Mouse (Mus musculus) frontal cortex, postnatal 36 days (tissue): ENCODE data around the gene Atp6v0e2.
"Not testable (repeated sequence)": the region's sequence is repeated elsewhere in the genome, so short reads cannot be mapped to it uniquely, and the experiment has no call there.

Experiments
- DNase-seq, 2 experiments: peaks; one replicate each; pipeline ENCODE4 v3.0.0; 2022; ENCODE audit warnings: low spot score in 2 of 2

The Atp6v0e2 gene

GRCm38 (mm10) chr6:48537105-48537954 is at the start of gene Atp6v0e2:
Gene Atp6v0e2 (plus strand): TSS chr6:48537615.
- DNase-seq: peak; percentile 90 to 93

DNA sequence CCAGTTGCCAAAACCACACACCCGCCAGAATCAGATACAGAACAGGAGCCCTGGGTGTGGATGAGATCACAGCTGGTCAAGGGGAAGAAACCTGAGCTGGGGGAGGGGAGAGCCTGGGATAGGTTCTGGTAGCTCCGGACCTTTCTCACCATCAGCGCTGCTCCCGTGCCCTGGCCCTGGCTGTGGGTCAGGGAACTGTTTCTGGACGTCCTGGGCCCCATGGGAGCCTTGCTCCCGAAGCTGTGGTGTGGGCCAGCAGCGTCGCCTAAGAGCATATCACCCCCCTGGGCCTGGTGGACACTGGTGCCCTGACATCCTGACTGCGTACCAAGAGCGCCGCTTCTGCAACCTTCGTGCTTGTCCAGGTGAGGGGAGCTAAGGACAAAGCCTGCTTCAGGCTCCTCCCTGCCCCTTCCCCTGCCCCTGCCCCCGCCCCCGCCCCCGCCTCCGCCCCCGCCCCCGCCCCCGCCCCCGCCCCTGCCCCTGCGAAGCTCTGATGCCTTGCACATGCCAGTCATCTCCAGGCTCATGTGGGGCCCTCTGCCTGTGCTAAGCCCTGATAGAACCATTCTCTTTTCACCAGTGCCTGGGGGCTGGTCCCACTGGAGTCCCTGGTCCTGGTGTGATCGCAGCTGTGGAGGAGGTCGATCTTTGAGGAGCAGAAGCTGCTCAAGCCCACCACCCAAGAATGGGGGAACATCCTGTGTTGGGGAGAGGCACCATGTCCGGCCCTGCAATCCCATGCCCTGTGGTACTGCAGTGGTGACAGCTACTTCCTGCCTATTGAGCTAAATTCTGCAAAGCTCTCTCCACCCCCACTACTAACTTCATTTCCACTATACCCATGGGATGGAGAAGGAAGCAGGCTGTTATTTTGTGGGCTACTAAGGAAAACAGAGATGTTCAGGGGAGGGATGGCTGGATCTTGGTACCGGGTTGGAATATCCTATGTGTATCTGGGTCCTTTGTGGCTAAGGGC is 49.4 kb upstream of the Atp6v0e2 start:
- no peak for DNase-seq

- DNase-seq: no peak
Measured at GRCm38 (mm10) chr6:48489741-48490140, 47.7 kb upstream of the Atp6v0e2 start.

DNA sequence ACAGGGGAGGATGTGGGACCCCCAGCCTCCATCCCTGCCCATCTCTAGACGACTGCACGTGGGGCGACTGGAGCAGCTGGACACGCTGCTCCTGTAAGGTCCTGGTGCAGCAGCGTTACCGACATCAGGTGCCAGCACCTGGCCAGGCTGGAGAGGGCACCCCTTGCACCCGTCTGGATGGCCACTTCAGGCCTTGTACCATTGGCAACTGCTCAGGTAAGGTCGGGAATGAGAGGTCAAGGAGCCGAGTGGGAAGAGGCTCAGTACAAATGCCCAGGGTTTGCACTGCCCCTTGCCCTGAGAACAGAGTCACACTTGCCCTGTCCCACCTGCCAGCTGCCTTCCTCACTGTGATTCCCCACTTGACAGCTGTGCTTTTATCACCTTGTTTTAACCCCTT is 46.1 kb upstream of the Atp6v0e2 start:
- DNase-seq: no peak

DNA sequence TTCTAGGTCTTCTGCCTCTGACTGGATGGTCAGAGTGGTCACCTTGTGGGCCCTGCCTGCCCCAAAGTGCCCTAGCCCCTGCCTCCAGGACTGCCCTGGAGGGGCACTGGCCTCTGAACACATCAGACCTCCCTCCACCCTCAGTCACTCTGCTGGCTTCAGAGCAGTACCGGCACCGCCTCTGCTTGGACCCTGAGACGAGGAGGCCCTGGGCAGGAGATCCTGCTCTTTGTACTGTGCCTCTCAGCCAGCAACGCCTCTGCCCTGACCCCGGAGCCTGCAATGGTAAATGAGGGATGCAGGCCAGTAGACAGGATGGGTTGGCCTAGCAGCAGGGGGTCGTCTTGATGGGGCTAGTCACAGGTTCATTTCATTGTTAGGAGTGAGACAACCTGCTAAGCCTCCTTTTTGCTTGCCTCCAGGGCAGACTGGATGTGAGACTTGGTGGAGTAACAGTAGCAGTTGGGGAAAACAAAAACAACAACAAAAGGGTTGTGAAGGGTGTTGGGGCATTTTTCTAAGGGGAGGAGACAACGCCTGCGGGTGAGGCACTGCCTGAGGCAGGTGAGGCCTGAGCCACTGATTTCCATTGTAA is 44.2 kb upstream of the Atp6v0e2 start:
- DNase-seq: no peak

GRCm38 (mm10) chr6:48497521-48497920 is 39.9 kb upstream of the Atp6v0e2 start:
- DNase-seq: no peak

- no peak for DNase-seq
Measured at GRCm38 (mm10) chr6:48503847-48504240, 33.6 kb upstream of the Atp6v0e2 start.

DNA sequence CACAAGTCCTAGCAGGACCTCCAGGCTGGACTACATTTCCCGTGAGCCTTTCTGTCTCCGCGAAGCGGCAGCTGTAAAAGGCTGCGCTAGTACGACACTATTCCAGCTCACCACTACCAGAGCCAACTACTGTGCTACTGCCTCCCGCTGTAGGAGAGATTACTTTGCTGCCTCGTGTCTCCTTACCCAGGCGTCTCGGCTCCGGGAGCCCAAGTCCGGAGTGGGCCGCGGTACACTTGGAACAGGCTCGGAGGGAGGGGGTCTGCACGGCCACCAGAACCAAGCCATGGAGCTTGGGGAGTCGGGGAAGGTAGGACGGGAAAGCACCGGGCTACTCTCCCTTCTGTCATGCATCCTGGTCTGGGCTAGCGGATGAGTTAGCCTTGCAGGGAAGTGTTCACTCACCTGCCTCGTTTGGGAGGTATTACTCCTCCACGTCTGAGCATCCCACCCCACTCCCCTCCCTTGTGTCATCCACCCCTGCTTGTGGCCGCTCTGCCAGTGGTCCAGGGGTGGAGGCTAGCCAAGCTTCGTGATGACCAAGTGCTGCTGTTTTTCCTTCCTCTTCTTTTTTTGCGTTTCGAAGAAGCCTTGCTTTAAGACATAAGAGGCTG is 33.1 kb upstream of the Atp6v0e2 start:
- peak; percentile 77 to 88 for DNase-seq

GRCm38 (mm10) chr6:48508087-48508486 is 29.3 kb upstream of the Atp6v0e2 start:
- DNase-seq: no peak

DNA sequence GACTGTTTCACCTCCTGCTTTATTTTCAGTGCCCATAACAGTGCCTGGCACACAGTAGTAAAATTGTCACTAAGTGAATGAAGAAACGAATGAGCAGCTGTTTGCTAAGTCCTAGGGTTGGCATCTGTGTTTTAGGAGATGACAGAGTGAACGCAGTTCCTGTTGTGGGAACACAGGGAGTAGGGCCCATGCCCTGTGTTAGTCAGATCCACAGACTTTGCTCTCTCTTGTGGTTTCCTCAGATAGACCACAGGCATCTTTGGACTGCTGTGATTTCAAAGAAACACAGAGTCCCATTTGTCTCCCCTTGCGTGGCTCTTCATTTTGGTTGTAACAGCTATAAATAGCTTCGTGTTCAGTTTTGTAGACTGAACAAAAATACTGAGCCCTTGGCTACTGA is 27.0 kb upstream of the Atp6v0e2 start:
- DNase-seq: no peak

DNA sequence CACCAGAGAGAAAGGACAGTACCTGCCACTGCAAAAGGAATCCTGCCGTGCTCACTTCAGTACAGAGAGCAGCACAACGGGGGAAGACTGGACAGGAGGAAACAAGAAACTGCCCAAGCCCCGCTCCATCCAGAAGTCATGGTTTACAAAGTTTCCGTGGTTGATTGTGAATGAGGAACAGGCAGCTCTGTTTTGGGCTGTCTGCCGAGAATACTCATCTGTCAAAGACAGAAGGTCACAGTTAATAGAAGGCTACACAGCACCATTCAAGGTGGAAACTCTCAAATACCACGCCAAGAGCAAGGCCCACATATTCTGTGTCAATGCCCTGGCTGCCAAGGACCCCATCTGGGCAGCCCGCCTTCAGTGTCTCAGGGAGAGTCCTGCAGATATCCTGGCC is 25.6 kb upstream of the Atp6v0e2 start:
- DNase-seq: no peak

DNA sequence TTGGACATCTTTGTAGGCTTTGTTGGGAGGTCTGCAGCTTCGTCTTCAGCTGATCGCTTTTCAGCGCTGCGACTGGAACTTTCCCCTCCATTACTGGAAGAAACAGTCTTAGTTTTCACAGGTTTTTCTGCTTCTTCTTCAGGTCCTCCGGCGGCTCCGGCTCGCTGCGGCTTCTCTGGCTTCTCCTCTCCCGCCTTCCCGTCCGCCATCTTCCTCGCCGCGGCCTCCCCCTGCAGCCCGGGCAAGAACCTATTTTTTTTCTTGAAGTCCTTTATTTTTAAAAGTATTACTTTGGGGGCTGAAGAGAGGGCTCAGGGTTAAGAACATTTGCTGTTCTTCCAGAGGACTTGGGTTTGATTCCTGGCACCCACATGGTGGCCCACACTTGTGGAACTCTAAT is 12.5 kb upstream of the Atp6v0e2 start:
- DNase-seq: not testable (repeated sequence)

- DNase-seq: no peak
Measured at GRCm38 (mm10) chr6:48527901-48528300, 9.5 kb upstream of the Atp6v0e2 start.

GRCm38 (mm10) chr6:48529261-48529660 is 8.2 kb upstream of the Atp6v0e2 start:
- DNase-seq: no peak

DNA sequence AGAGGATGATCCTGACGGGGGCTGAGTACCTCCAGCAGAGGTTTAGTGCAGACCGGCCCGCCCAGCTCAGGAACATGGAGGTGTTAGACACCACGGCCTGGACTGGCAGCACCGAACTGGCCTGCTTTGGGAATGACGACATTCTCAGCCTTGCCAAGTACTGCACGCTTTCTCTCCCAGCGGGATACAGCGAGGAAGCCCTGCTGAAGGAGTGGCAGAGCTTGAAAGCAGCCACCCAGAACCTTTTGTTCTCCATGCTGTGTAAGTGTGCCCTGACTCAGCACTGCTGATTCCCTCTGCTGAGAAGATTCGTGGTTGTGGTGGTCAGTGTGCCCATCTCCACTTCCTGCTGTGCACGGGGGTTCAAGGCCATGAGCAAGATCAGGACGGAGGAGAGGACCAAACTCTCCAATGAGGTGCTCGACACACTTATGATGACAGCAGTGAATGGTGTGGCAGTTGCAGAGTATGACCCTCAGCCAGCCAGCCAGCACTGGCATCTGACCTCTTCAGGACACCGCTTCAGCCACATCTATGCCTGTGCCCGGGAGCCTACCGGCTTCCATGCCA is 7.5 kb upstream of the Atp6v0e2 start:
- no peak for DNase-seq

DNA sequence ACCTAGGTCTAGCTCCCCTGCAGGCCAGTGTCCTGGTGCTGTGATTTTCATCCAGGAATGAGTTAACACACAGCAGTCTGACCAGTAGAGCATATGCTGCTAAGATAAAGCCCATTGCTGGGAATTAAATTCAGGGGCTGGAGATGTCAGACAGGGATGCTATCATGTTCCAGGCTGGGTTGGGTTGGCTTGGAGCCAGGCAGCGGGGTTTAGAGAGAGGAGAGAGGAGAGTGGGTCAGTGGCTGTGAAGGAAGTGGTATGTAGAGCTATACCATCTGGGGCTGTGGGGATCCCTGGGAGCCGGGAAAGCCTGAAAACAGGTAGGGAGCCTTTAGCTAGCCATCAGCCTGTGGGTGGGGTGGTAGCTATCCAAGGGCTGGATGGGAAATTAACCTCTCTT is 6.6 kb upstream of the Atp6v0e2 start:
- DNase-seq: no peak

- no peak for DNase-seq
Measured at GRCm38 (mm10) chr6:48533475-48533874, 3.9 kb upstream of the Atp6v0e2 start.

- DNase-seq: no peak
Measured at GRCm38 (mm10) chr6:48534913-48535312, 2.5 kb upstream of the Atp6v0e2 start.

DNA sequence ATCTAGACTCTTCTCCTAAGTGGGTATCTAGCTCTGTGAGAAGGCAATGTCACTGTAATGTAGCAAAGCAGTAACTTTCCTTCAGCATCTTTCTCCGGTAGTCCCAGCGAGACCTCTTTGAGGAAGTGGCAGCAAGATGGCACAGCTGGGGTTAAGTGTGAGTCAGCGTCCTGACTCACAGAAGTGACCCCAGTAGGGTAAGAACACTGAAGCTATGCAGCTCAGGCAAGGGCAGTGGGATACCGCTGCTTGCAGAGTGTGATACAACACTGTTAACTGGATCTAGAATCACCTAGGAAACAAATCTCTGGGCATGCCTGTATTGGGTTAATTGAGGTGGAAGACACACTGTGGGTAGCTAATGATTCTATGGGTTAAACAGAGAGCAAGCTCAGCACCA is 1.3 kb upstream of the Atp6v0e2 start:
- DNase-seq: no peak

- peak; percentile 76 to 81 for DNase-seq
Measured at GRCm38 (mm10) chr6:48538841-48539737, 1.7 kb downstream of the Atp6v0e2 start.
